In the genomic region with DNA sequence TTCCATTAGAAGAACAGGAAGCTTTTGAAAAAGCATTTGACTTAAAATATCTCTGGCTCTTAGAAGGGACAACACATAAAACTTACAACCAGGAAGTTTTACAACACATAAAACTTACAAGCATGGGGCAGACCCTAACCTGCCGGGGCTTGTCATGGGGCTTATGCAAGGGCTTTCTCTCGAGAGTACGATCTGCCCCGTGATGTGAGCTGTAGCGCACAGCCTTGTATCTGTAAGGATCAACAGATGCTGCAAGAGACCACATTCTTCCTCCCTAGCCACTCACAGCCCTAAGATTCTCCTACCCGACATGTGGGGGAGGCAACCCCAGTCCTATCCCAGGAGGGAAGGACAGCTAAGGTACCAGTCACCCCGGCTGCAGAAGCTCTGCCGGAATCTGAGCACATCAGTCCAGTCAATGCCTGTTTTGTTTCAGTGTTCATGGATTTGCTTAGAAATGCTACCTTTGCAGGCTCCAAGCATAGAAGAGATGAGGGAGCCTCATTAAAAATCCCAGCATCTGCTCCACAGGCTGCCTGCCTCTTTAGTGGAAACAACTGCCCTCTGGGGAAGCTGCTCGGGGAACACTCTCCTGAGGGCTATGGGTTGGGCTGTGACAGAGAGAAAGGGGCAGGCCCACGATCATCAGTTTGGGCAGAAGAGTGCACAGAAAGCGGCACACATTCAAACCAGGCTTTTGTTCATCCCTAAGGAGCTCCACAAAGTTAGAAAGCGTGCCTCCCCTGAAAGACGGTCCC, we compare ENCODE assay signal across 8 mouse cellular contexts.
DNase-seq lines count a peak whose midpoint lies in the region; ATAC-seq lines count a peak whose summit lies in the region.

No protein-coding gene starts in this region.

- 13% methylated on average over 13 of the region's 13 CpGs for WGBS in lung, embryonic 16.5 days
- 18% methylated on average over 13 of the region's 13 CpGs for WGBS in forebrain, embryonic 11.5 days
- 20% methylated on average over 13 of the region's 13 CpGs for WGBS in limb, embryonic 10.5 days
- 23% methylated on average over 13 of the region's 13 CpGs for WGBS in neural tube, embryonic 15.5 days

- no peaks in the 10 kb centered on the region for H3K27me3 ChIP-seq in lung, embryonic 16.5 days (ENCODE audit: control insufficient read depth, insufficient read depth, low read depth, low read length)
- H3K27me3 ChIP-seq in forebrain, embryonic 11.5 days (ENCODE audit: control insufficient read depth, insufficient read depth, low read length): no peaks in the 10 kb centered on the region
- H3K27me3 ChIP-seq in limb, embryonic 10.5 days (ENCODE audit: low read depth, poor library complexity, severe bottlenecking): no peaks in the 10 kb centered on the region
- H3K27me3 ChIP-seq in neural tube, embryonic 15.5 days (replicated peaks): no peaks in the 10 kb centered on the region

- peak overlapping the region; percentile 98 for H3K27ac ChIP-seq in lung, embryonic 16.5 days (ENCODE audit: low read length)
- peak overlapping the region; percentile 62; the same call in 1 of the 2 replicates for H3K27ac ChIP-seq in forebrain, embryonic 11.5 days (ENCODE audit: low read depth, low read length)
- H3K27ac ChIP-seq in limb, embryonic 10.5 days: peak overlapping the region; percentile 90
- H3K27ac ChIP-seq in neural tube, embryonic 15.5 days (replicated peaks): peak overlapping the region; percentile 79

- peak overlapping the region; percentile 84 for H3K9ac ChIP-seq in lung, embryonic 16.5 days (ENCODE audit: low read length)
- H3K9ac ChIP-seq in forebrain, embryonic 11.5 days (ENCODE audit: low read length): peak overlapping the region; percentile 64
- H3K9ac ChIP-seq in neural tube, embryonic 15.5 days (replicated peaks): peak overlapping the region; percentile 53

- H3K36me3 ChIP-seq in lung, embryonic 16.5 days (ENCODE audit: control insufficient read depth, insufficient read depth, low read length): peaks cover 5% of the 10 kb centered on the region
- no peaks in the 10 kb centered on the region for H3K36me3 ChIP-seq in forebrain, embryonic 11.5 days (ENCODE audit: control insufficient read depth, insufficient read depth, low read length)
- peaks cover 60% of the 10 kb centered on the region for H3K36me3 ChIP-seq in limb, embryonic 10.5 days
- no peaks in the 10 kb centered on the region for H3K36me3 ChIP-seq in neural tube, embryonic 15.5 days

- H3K4me2 ChIP-seq in lung, embryonic 16.5 days (ENCODE audit: low read depth, low read length): peak overlapping the region; percentile 77
- peak overlapping the region; percentile 88 for H3K4me2 ChIP-seq in forebrain, embryonic 11.5 days (ENCODE audit: low read depth, low read length, severe bottlenecking)
- H3K4me2 ChIP-seq in neural tube, embryonic 15.5 days: peak overlapping the region; percentile 88

- ATAC-seq in lung, embryonic 16.5 days (ENCODE audit: low read depth): peak; percentile 13
- ATAC-seq in forebrain, embryonic 11.5 days (replicated peaks; ENCODE audit: low FRiP score): peak; percentile 63
- peak; percentile 36 for ATAC-seq in neural tube, embryonic 15.5 days (ENCODE audit: low FRiP score)

- no peaks in the 10 kb centered on the region for H3K9me3 ChIP-seq in lung, embryonic 16.5 days (ENCODE audit: control insufficient read depth, low read length)
- no peaks in the 10 kb centered on the region for H3K9me3 ChIP-seq in forebrain, embryonic 11.5 days (ENCODE audit: control insufficient read depth, low read length)
- no peaks in the 10 kb centered on the region for H3K9me3 ChIP-seq in limb, embryonic 10.5 days (replicated peaks)
- H3K9me3 ChIP-seq in neural tube, embryonic 15.5 days (replicated peaks): no peaks in the 10 kb centered on the region

- peaks cover 66% of the 10 kb centered on the region for H3K4me1 ChIP-seq in lung, embryonic 16.5 days (replicated peaks; ENCODE audit: control insufficient read depth, insufficient read depth, low read length)
- peaks cover 8% of the 10 kb centered on the region; the same call in 1 of the 2 replicates for H3K4me1 ChIP-seq in forebrain, embryonic 11.5 days (replicated peaks; ENCODE audit: control insufficient read depth, insufficient read depth, low read length)
- H3K4me1 ChIP-seq in limb, embryonic 10.5 days: peaks cover 40% of the 10 kb centered on the region
- peaks cover 28% of the 10 kb centered on the region for H3K4me1 ChIP-seq in neural tube, embryonic 15.5 days

- peak overlapping the region; percentile 68 for H3K4me3 ChIP-seq in lung, embryonic 16.5 days (ENCODE audit: low read length)
- peak overlapping the region; percentile 38 for H3K4me3 ChIP-seq in forebrain, embryonic 11.5 days (ENCODE audit: low read depth, low read length)
- peak overlapping the region; percentile 54 for H3K4me3 ChIP-seq in limb, embryonic 10.5 days
- peak overlapping the region; percentile 43 for H3K4me3 ChIP-seq in neural tube, embryonic 15.5 days (replicated peaks)

- no peak for DNase-seq in lung, postnatal 36 days
- peak; percentile 63 for DNase-seq in forebrain, embryonic 11.5 days (ENCODE audit: low spot score)
- peak; percentile 40 for DNase-seq in limb, embryonic 10.5 days (ENCODE audit: low spot score)
- no peak for DNase-seq in cerebellum, adult 9-11 months
- no peak for DNase-seq in thymus, postnatal 10 days (ENCODE audit: low spot score in 2 of 2)
- no peak for DNase-seq in Muller cell, postnatal 12 days (ENCODE audit: inconsistent ontology term)

Comparison
In these comparisons a context has a peak if more than half of its experiments do, and no peak if none do; other contexts are left out.
1. ATAC-seq: peak in every context shown above with its lines; median percentile 63 in forebrain, embryonic 11.5 days; 36 in neural tube, embryonic 15.5 days; 13 in lung, embryonic 16.5 days.
2. DNase-seq: peak in forebrain, embryonic 11.5 days (single experiment) and limb, embryonic 10.5 days (single experiment); none in lung, postnatal 36 days (single experiment), cerebellum, adult 9-11 months (single experiment), thymus, postnatal 10 days (0 of 2) and Muller cell, postnatal 12 days (single experiment).
3. Peak in every context shown above with its lines, with median percentiles within 50 percentile points of each other: H3K27ac ChIP-seq, H3K4me2 ChIP-seq, H3K4me3 ChIP-seq and H3K9ac ChIP-seq.